Mouse (Mus musculus) megakaryocyte, adult 5-6 weeks (primary cell): ENCODE data around the gene Camp. TPM values are rescaled to one million over a fixed set of nuclear protein-coding genes. Genes with fewer than 3 reads are reported as not detected.
"Not testable (repeated sequence)": the region's sequence is repeated elsewhere in the genome, so short reads cannot be mapped to it uniquely, and the experiment has no call there.

Source experiments
- ATAC-seq: 2 replicates; pipeline ENCODE4 v1.8.0; 2016; ENCODE audit warnings: mild to moderate bottlenecking, inconsistent platforms; ENCODE audit not compliant: poor library complexity, severe bottlenecking
- total RNA-seq, 2 experiments: library from RNA; stranded (forward) in 1 of 2; stranded (reverse) in 1 of 2; fragments of 153-499, 151-499 nt in 1 of 2; fragments of 221-1000, 200-1000 nt in 1 of 2; gene quantifications; 2 replicates each; pipeline versions ENCODE4 v1.2.3 to v1.2.4; 2015 to 2017

Camp gene
- total RNA-seq, 2 experiments from 2014 or later, result 1,104 to 1,595 TPM

DNA sequence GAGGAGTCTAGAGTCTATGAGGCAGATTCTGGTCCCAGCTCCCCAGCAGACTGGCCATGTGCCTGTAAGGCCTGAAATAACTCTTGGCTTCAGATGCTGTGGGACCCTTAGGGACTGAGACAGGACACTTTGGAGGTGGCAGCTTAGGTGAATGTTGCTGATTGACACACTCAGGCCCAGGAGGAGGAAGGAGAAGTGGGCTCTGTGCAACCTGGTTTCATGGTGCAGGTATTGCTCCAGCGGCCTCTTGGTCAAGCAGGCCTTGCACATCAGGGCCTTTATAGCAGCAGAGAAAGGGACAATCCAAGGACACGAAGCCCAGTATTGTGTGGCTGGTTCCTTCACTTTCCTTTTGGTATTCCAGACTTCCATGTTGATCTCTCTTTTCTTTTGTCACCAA, 4.9 kb upstream of the Camp start:
- ATAC-seq, result peak; percentile 87

GRCm38 (mm10) chr9:109850099-109850498, 682 bp upstream of the Camp start:
- no peak for ATAC-seq

DNA sequence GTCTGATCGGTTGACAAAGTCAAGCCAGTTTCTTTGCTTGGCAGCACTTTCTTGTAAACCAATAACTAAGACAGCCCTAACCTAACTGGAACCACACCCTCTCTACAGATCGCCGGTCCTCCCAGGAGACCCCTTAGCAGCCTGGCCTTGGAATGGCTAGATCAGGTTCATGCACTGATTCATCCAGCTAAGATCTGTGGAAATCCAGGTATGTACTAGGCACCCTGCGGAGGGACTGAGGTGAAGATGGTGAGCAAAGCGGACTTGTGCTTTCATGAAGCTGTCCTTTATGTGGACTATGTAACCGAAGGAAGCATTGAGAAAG, 16.4 kb downstream of the Camp start:
- peak; percentile 3; the same call in 1 of the 2 replicates for ATAC-seq

GRCm38 (mm10) chr9:109832391-109833087, 16.9 kb downstream of the Camp start, which contains the start of gene Nme6:
Gene Nme6, plus strand, starts transcription at chr9:109832749.
- ATAC-seq, result peak; percentile 97

DNA sequence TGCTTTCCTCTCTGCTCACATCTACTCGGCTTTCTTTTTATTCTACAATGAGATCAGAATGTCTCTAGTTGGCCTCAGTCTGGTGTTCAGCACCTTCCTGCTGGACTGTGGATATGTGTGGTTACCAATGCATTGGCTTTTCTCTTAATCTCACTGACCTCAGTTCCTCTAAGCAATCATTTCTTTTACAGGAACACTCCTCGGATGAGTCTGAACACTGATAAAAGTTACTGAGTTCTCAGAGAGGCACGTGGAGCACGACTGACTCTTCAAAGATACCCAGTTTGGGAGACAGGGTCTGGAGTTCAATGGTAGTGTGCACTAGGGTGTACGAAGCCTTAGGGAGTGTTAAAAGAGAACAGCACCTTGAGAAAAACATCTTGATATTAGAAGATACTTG, 23.2 kb downstream of the Camp start:
- ATAC-seq, result no peak

DNA sequence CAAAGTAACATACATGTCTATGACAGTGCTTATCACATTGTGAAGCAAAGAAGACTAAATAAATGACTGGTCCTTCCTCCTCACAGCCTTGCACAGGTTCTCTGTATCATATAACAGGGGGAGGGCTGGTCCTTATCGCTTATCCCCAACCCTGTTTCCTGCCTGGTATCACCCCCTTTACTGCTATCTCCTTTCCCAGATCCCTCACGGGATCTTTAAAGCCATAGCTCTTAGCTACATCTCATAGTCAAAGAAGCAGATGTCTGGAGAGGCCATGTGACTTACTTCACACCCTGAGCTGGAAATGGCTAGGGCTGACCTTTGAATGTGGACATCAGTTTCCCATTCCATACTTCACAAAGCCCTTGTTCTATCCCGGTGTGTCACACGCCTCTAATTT, 23.7 kb downstream of the Camp start:
- no peak for ATAC-seq

DNA sequence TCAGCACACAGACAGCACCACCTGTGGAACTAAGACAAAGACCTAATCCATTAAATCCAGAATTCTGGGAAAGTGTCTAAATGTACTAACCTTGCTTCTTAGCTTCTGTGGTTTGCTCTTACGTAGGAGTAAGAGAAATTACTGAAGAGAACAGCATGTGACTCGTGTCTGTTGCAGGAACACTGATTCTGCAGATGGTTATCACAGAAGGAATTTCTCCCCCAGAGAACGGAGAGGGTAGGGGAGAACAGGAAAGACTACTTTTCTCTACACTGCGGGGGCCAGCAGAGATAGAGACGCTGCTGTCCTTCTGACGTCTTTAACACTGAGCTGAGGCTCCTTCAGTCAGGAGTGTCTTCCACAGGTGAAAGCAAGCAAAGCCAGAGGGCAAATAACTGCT, 33.1 kb downstream of the Camp start:
- ATAC-seq, result no peak

DNA sequence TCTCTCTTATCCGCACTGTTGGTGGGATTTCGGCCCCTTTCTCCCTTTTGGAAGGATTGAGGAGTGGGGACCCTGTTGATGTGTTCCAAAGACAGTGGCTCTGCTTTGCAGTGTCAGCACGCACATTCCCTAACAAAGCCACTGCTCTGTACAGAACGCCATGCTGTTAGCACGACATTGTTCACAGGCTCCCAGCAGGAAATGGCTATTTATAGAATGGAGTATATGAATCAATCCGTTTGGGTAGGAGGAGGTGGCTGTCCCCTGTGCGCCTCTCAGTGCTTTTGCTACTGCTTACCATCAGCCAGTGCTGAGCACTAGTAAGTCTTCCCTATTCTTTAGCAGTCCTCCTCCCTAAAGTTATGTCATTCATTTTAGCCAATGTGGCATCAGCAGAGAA, 36.0 kb downstream of the Camp start:
- no peak for ATAC-seq

- no peak for ATAC-seq
Observed at GRCm38 (mm10) chr9:109811980-109812379, 37.4 kb downstream of the Camp start, which contains the start of gene Spink8. Gene Spink8, plus strand, starts transcription at chr9:109812280.

GRCm38 (mm10) chr9:109807898-109808297, 41.5 kb downstream of the Camp start:
- ATAC-seq, result 0 out of 2 replicates have a peak, but pooled peaks have one; percentile 33

DNA sequence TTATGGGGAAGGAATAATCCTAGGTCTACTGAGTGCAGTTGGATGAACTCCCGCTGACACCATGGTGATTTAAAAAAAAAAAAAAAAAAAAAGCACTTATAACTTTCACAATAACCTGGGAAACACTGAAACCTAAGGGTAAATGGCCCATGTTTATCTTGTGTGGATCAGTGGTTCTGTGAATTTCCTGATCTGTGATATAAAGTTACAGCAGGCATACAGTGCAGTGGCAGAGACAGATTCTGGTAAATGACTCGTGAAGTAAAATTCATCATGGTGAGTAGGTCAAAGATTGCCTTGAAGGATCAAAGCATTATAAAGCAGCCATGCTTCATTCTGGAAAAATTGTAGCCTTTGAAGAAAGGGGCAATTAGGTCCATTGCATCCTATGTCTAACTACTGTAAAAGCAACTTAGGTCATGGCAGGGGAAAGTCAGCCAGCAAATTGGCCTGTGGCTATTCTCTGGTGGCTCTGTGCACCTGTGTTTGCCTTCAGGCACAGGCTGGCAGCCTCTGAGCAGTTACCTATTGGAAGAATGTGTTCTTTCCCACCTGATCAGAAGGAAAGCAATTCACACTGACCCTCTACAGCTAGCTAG, 42.6 kb downstream of the Camp start:
- ATAC-seq, result no peak

- no peak for ATAC-seq
Observed at GRCm38 (mm10) chr9:109806260-109806659, 43.2 kb downstream of the Camp start.

DNA sequence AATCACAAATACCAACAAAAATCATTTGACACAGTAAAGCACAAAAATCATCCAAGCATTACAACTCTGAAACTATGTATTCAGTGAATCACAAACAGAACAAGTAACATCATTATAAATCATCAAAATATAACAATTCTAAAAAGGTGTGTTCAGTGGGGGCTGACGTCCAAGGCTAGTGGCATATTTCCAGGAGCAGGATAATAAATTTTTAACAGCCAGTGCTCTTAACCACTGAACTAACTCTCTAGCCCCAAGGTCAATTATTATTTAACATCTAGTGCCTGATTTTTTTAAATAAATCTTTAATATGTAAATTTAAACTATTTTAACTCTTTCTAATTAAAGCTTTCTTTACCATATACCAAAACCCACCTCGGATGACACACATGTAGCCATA, 43.8 kb downstream of the Camp start:
- not testable (repeated sequence) for ATAC-seq

- ATAC-seq, result no peak
Observed at GRCm38 (mm10) chr9:109798051-109798450, 51.4 kb downstream of the Camp start.

Other genes with a start within 250 kb of the Camp start
- gene Fbxw24, start 223.6 kb downstream of the Camp start, total RNA-seq (2015), result not detected in 2 replicates
- not detected in 2 replicates for gene Fbxw24, start 223.6 kb downstream of the Camp start, total RNA-seq (2017)
- gene Fbxw25, start 185.0 kb downstream of the Camp start, total RNA-seq (2015), result 0.14 TPM in 1 of 2 replicates, not detected in the other
- not detected in 2 replicates for gene Fbxw25, start 185.0 kb downstream of the Camp start, total RNA-seq (2017)
- gene Fbxw18, start 146.9 kb downstream of the Camp start, total RNA-seq (2015), result not detected in 2 replicates
- not detected in 2 replicates for gene Fbxw18, start 146.9 kb downstream of the Camp start, total RNA-seq (2017)
- not detected in 2 replicates for gene Fbxw26, start 103.5 kb downstream of the Camp start, total RNA-seq (2015)
- gene Fbxw26, start 103.5 kb downstream of the Camp start, total RNA-seq (2017), result not detected in 2 replicates
- gene Fbxw27, start 58.9 kb downstream of the Camp start, total RNA-seq (2015), result not detected in 2 replicates
- gene Fbxw27, start 58.9 kb downstream of the Camp start, total RNA-seq (2017), result not detected in 2 replicates
- not detected in 2 replicates for gene Spink8, start 37.3 kb downstream of the Camp start, total RNA-seq (2015)
- gene Spink8, start 37.3 kb downstream of the Camp start, total RNA-seq (2017), result not detected in 2 replicates
- gene Nme6, start 16.9 kb downstream of the Camp start, total RNA-seq (2015), result 12.2 and 20.4 TPM in 2 replicates
- 6.8 and 16.1 TPM in 2 replicates for gene Nme6, start 16.9 kb downstream of the Camp start, total RNA-seq (2017)
- gene Cdc25a, start 26.0 kb upstream of the Camp start, total RNA-seq (2015), result 12.7 and 13.5 TPM in 2 replicates
- 17.3 and 21.2 TPM in 2 replicates for gene Cdc25a, start 26.0 kb upstream of the Camp start, total RNA-seq (2017)
- 74.3 and 82.8 TPM in 2 replicates for gene Map4, start 81.8 kb upstream of the Camp start, total RNA-seq (2015)
- 50.0 and 55.3 TPM in 2 replicates for gene Map4, start 81.8 kb upstream of the Camp start, total RNA-seq (2017)